Mouse (Mus musculus) MEL (cell line): Measurements from ENCODE around the gene C2cd2. TPM values are rescaled to one million over a fixed set of nuclear protein-coding genes. Genes with fewer than 3 reads are reported as not detected.
"Not testable (repeated sequence)": the region's sequence is repeated elsewhere in the genome, so short reads cannot be mapped to it uniquely, and the experiment has no call there.

Experiments
- DNase-seq: peaks from one replicate; pipeline ENCODE4 v3.0.0; 2011; ENCODE audit warnings: low read depth, low spot score
- H3K27ac ChIP-seq: 2 replicates; pipeline ENCODE4 v1.5.1; 2012; ENCODE audit warnings: low read depth, mild to moderate bottlenecking, control low read depth, low read length, moderate library complexity; ENCODE audit not compliant: control insufficient read depth
- H3K27me3 ChIP-seq, 2 experiments: fragments of 150-350 bp in 1 of 2; sonication (generic) in 1 of 2; 2 replicates each; pipeline ENCODE4 v1.6.1; 2012; ENCODE audit warnings: low read length in 2 of 2, mild to moderate bottlenecking in 2 of 2, improper control_type of control experiment in 1 of 2, moderate library complexity in 1 of 2; ENCODE audit not compliant: insufficient read depth in 2 of 2, control insufficient read depth in 1 of 2
- H3K36me3 ChIP-seq, 2 experiments: 2 replicates each; pipeline ENCODE4 v1.6.1; 2012 to 2014; ENCODE audit warnings: low read length in 2 of 2, improper control_type of control experiment in 1 of 2, inconsistent platforms in 1 of 2, mild to moderate bottlenecking in 1 of 2; ENCODE audit not compliant: insufficient read depth in 2 of 2, control insufficient read depth in 1 of 2
- H3K4me1 ChIP-seq, 2 experiments: fragments of 150-350 bp in 1 of 2; sonication (generic) in 1 of 2; 2 replicates each; pipeline ENCODE4 v1.6.1; 2012; ENCODE audit warnings: low read length in 2 of 2, improper control_type of control experiment in 1 of 2, mild to moderate bottlenecking in 1 of 2; ENCODE audit not compliant: insufficient read depth in 2 of 2, control insufficient read depth in 1 of 2
- H3K4me3 ChIP-seq, 2 experiments: fragments of 150-350 bp in 1 of 2; sonication (generic) in 1 of 2; 2 replicates each; pipeline ENCODE4 v1.5.1; 2012; ENCODE audit warnings: low read depth in 2 of 2, low read length in 2 of 2, mild to moderate bottlenecking in 2 of 2, moderate library complexity in 2 of 2, control low read depth in 1 of 2, improper control_type of control experiment in 1 of 2; ENCODE audit not compliant: control insufficient read depth in 1 of 2, insufficient read depth in 1 of 2
- H3K79me2 ChIP-seq: 2 replicates; pipeline ENCODE4 v1.6.1; 2012; ENCODE audit warnings: mild to moderate bottlenecking, low read length, moderate library complexity; ENCODE audit not compliant: control insufficient read depth, poor library complexity, insufficient read depth
- H3K9ac ChIP-seq: 2 replicates; pipeline ENCODE4 v1.6.1; 2012; ENCODE audit warnings: low read depth, mild to moderate bottlenecking, control low read depth, low read length, moderate library complexity; ENCODE audit not compliant: control insufficient read depth, poor library complexity, severe bottlenecking
- H3K9me3 ChIP-seq: fragments of 150-350 bp; sonication (generic); replicated peaks from 2 replicates; pipeline ENCODE4 v1.6.1; 2012; ENCODE audit warnings: mild to moderate bottlenecking, low read length, improper control_type of control experiment, moderate library complexity; ENCODE audit not compliant: insufficient read depth
- CHD1 ChIP-seq: IDR thresholded peaks from 2 replicates; pipeline ENCODE4 v1.6.1; 2012; ENCODE audit warnings: low read depth, mild to moderate bottlenecking, inconsistent platforms, low read length, improper control_type of control experiment
- E2F4 ChIP-seq: IDR thresholded peaks from 2 replicates; pipeline ENCODE4 v1.6.1; 2011; ENCODE audit warnings: low read depth, low read length, improper control_type of control experiment, borderline replicate concordance
- ETS1 ChIP-seq: IDR thresholded peaks from 2 replicates; pipeline ENCODE4 v1.6.1; 2012; ENCODE audit warnings: low read depth, mild to moderate bottlenecking, inconsistent platforms, low read length, improper control_type of control experiment, moderate library complexity
- GABPA ChIP-seq: IDR thresholded peaks from 2 replicates; pipeline ENCODE4 v1.6.1; 2012; ENCODE audit warnings: low read depth, mild to moderate bottlenecking, inconsistent platforms, low read length, improper control_type of control experiment, moderate library complexity
- GATA1 ChIP-seq: IDR thresholded peaks from 2 replicates; pipeline ENCODE4 v1.6.1; 2011; ENCODE audit warnings: low read depth, low read length, improper control_type of control experiment
- HCFC1 ChIP-seq: IDR thresholded peaks from 2 replicates; pipeline ENCODE4 v1.6.1; 2012; ENCODE audit warnings: low read depth, mild to moderate bottlenecking, inconsistent platforms, low read length, improper control_type of control experiment, moderate library complexity
- JUND ChIP-seq: IDR thresholded peaks from 2 replicates; pipeline ENCODE4 v1.6.1; 2011; ENCODE audit warnings: low read depth, mild to moderate bottlenecking, improper control_type of control experiment, low read length
- MAZ ChIP-seq: IDR thresholded peaks from 2 replicates; pipeline ENCODE4 v1.6.1; 2012; ENCODE audit warnings: low read depth, mild to moderate bottlenecking, inconsistent platforms, low read length, improper control_type of control experiment
- MXI1 ChIP-seq: IDR thresholded peaks from 2 replicates; pipeline ENCODE4 v1.6.1; 2011; ENCODE audit warnings: mild to moderate bottlenecking, low read depth, low read length, improper control_type of control experiment
- POLR2A ChIP-seq, 2 experiments: IDR thresholded peaks; 2 replicates each; pipeline ENCODE4 v1.6.1; 2011 to 2012; ENCODE audit warnings: low read length in 2 of 2, mild to moderate bottlenecking in 2 of 2, control low read depth in 1 of 2, improper control_type of control experiment in 1 of 2, low read depth in 1 of 2, moderate library complexity in 1 of 2; ENCODE audit not compliant: control insufficient read depth in 1 of 2, insufficient read depth in 1 of 2, poor library complexity in 1 of 2
- POLR2AphosphoS2 ChIP-seq: IDR thresholded peaks from 2 replicates; pipeline ENCODE4 v1.6.1; 2011; ENCODE audit warnings: low read length, improper control_type of control experiment
- RAD21 ChIP-seq: IDR thresholded peaks from 2 replicates; pipeline ENCODE4 v1.6.1; 2011; ENCODE audit warnings: mild to moderate bottlenecking, low read depth, low read length, improper control_type of control experiment
- SIN3A ChIP-seq: IDR thresholded peaks from 2 replicates; pipeline ENCODE4 v1.6.1; 2012; ENCODE audit warnings: low read length, improper control_type of control experiment, inconsistent platforms
- TAL1 ChIP-seq: IDR thresholded peaks from 2 replicates; pipeline ENCODE4 v1.6.1; 2012; ENCODE audit warnings: mild to moderate bottlenecking, inconsistent platforms, low read length, moderate library complexity, mixed read lengths
- TCF12 ChIP-seq: IDR thresholded peaks from 2 replicates; pipeline ENCODE4 v1.6.1; 2014; ENCODE audit warnings: low read depth, mild to moderate bottlenecking, inconsistent platforms, low read length, improper control_type of control experiment, moderate library complexity
- USF1 ChIP-seq: IDR thresholded peaks from 2 replicates; pipeline ENCODE4 v1.6.1; 2014; ENCODE audit warnings: low read depth, mild to moderate bottlenecking, inconsistent platforms, low read length, improper control_type of control experiment, moderate library complexity
- ZKSCAN1 ChIP-seq: IDR thresholded peaks from 2 replicates; pipeline ENCODE4 v1.6.1; 2012; ENCODE audit warnings: low read depth, mild to moderate bottlenecking, inconsistent platforms, low read length, improper control_type of control experiment, moderate library complexity
- polyA plus RNA-seq, 2 experiments: library from polyadenylated mRNA; stranded (reverse) in 1 of 2; unstranded in 1 of 2; fragments of >175 nt in 1 of 2; fragments of >200 nt in 1 of 2; gene quantifications; 2 replicates each; pipeline versions ENCODE4 v1.2.1 to v1.2.4; 2012; ENCODE audit warnings: low replicate concordance in 2 of 2, low read depth in 1 of 2; ENCODE audit not compliant: insufficient read length in 2 of 2, insufficient read depth in 1 of 2, missing spikeins in 1 of 2
- total RNA-seq: library from RNA; depleted of rRNA; stranded (reverse); fragments of 300-350 nt; gene quantifications from 2 replicates; pipeline ENCODE4 v1.2.3, GENCODE M21; 2012

Gene C2cd2
- total and polyA plus RNA-seq, 3 experiments = 8.9 to 20.7 TPM; not detected in 1

DNA sequence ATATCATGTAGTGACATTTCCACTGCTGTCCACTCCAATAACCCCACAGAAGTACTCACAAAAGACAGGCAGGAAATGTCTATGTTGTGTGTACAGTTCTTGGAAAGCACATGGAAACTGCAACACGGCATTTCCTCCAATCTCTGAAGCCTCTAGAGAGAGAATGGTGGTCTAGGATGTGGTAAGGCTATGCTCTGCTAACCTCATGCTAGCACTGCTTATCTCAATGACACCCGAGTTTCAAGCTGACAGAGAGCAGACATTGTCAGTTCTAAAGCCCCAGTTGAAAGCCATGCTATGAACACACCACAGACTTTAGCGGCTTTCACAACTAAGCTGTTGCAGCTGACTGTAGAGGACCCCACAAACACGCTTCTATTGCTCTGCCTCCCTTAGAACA is 13.6 kb downstream of the C2cd2 start:
- Histone ChIP-seq H3K4me1 (peaks cover 0 to 2% of the 10 kb centered on the region in 2 experiments; a peak in 2 of 4 replicates), H3K27me3 (no peaks in the 10 kb centered on the region), H3K79me2 (no peaks in the 10 kb centered on the region), H3K9me3 (no peaks in the 10 kb centered on the region), H3K4me3 (no peak overlapping the region), H3K36me3 (peaks cover 0 to 1% of the 10 kb centered on the region in 2 experiments; a peak in 2 of 4 replicates), H3K9ac (no peak overlapping the region), H3K27ac (no peak overlapping the region)
- TF ChIP-seq POLR2AphosphoS2 (no peak), GATA1 (no peak), MAZ (no peak), USF1 (no peak), HCFC1 (no peak), TAL1 (no peak), E2F4 (no peak), ZKSCAN1 (no peak), CHD1 (no peak), ETS1 (no peak), JUND (no peak), SIN3A (no peak), GABPA (no peak), MXI1 (no peak)
- no peak for DNase-seq

DNA sequence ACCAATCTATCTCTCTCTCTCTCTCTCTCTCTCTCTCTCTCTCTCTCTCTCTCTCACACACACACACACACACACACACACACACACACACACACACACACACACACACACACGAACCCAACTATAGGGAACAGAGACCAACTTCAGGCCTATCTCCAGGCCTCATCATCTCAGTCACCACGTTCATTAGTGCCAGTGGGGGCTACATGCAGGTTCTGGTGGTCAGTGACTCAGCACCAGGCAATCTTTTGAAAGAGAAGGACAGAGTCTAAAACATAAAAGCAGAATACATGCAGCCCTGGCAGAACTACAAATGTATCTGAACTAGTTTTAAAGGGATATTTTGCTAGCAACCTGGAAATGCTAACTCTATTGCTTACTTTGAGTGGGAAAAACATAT is 15.4 kb downstream of the C2cd2 start:
- H3K36me3 ChIP-seq, H3K4me1 ChIP-seq, H3K9ac ChIP-seq, H3K27me3 ChIP-seq, H3K9me3 ChIP-seq, H3K4me3 ChIP-seq, H3K27ac ChIP-seq, H3K79me2 ChIP-seq: not testable (repeated sequence)
- DNase-seq = peak; percentile 59

DNA sequence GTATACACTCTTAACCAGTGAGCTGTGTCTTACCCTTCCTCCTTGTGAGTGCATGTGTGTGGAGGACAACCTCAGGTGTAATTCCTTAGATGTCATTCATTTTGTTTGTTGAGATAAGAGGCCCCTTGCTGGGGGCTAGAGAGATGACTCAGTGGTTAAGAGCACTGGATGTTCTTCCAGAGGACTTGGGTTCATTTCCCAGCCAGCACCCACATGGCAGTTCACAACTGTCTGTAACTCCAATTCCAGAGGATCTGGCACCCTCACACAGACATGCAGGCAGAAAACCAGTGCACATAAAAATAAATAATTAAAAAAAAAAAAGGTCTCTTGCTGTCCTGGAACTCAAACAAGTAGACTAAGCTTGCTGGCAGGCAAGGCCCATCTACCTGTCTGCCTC is 20.6 kb downstream of the C2cd2 start:
- Histone ChIP-seq H3K27me3 (no peaks in the 10 kb centered on the region), H3K27ac (no peak overlapping the region), H3K79me2 (no peaks in the 10 kb centered on the region), H3K9me3 (no peaks in the 10 kb centered on the region), H3K9ac (no peak overlapping the region), H3K4me1 (no peaks in the 10 kb centered on the region; a peak in 1 of 4 replicates), H3K36me3 (no peaks in the 10 kb centered on the region), H3K4me3 (no peak overlapping the region)
- TF ChIP-seq E2F4 = no peak
- no peak for TF ChIP-seq POLR2A (IDR thresholded peaks at IDR 0.05; ENCODE audit: control insufficient read depth in 1 of 2, insufficient read depth in 1 of 2, low read depth in 1 of 2, low read length in 2 of 2, poor library complexity in 1 of 2)
- no peak for TF ChIP-seq TCF12
- no peak for TF ChIP-seq RAD21
- no peak for DNase-seq
